Mouse (Mus musculus) spleen, adult 2 months (tissue): ENCODE data around the gene Irx3.

Experiments used
- CTCF ChIP-seq: fragments of 200-500 bp; IDR thresholded peaks from 2 replicates; pipeline ENCODE4 v1.5.1; 2011; ENCODE audit warnings: mild to moderate bottlenecking, inconsistent platforms; ENCODE audit not compliant: insufficient read depth, insufficient read length, insufficient replicate concordance; ENCODE audit errors: extremely low read depth
- POLR2A ChIP-seq: fragments of 200-500 bp; IDR thresholded peaks from 2 replicates; pipeline ENCODE4 v1.6.1; 2011; ENCODE audit warnings: low read depth, low read length, inconsistent platforms

- TF ChIP-seq CTCF (no peak), POLR2A (no peak)
Observed at GRCm38 (mm10) chr8:91803515-91804402, 1.9 kb upstream of the Irx3 start.
